Mouse (Mus musculus) embryonic facial prominence, embryonic 10.5 days (tissue): Measurements from ENCODE around the gene Castor2. TPM values are rescaled to one million over a fixed set of nuclear protein-coding genes. Genes with fewer than 3 reads are reported as not detected.

ENCODE experiments used
- DNase-seq: peaks from one replicate; pipeline ENCODE4 v3.0.0-alpha.2; 2017; ENCODE audit warnings: low spot score
- H3K27ac ChIP-seq: fragments of 300-500 bp; sonication (generic); replicated peaks from 2 replicates; pipeline ENCODE4 v1.5.1; 2016; ENCODE audit warnings: mild to moderate bottlenecking
- H3K27me3 ChIP-seq: fragments of 300-500 bp; sonication (generic); replicated peaks from 2 replicates; pipeline ENCODE4 v1.6.1; 2016; ENCODE audit warnings: low read depth, mild to moderate bottlenecking; ENCODE audit not compliant: poor library complexity, severe bottlenecking
- H3K36me3 ChIP-seq: fragments of 300-500 bp; sonication (generic); replicated peaks from 2 replicates; pipeline ENCODE4 v1.6.1; 2016; ENCODE audit warnings: mild to moderate bottlenecking, moderate library complexity
- H3K4me1 ChIP-seq: fragments of 300-500 bp; sonication (generic); 2 replicates; pipeline ENCODE4 v1.6.1; 2016
- H3K4me3 ChIP-seq: fragments of 300-500 bp; sonication (generic); 2 replicates; pipeline ENCODE4 v1.5.1; 2016; ENCODE audit warnings: mild to moderate bottlenecking, moderate library complexity
- H3K9me3 ChIP-seq: fragments of 300-500 bp; sonication (generic); 2 replicates; pipeline ENCODE4 v1.6.1; 2016; ENCODE audit warnings: mild to moderate bottlenecking
- WGBS: fragments of 180-500 bp; shearing (Covaris S2); methylation state at CpG from one replicate; pipeline ENCODE4 v1.1.7; 2016; 5-methylcytosine and 5-hydroxymethylcytosine counted together
- polyA plus RNA-seq: library from polyadenylated mRNA; unstranded; fragments of >200 nt; fragmentation: Nextera tagmentation; extraction: Ambion mirVana; gene quantifications from 2 replicates; pipeline ENCODE4 v1.2.1, GENCODE M21; 2016

Castor2 gene
- polyA plus RNA-seq, 1 experiment from 2014 or later: 8.9 TPM

GRCm38 (mm10) chr5:134080685-134081548 is 18.6 kb upstream of the Castor2 start:
- Histone ChIP-seq H3K27me3 (no peaks in the 10 kb centered on the region; the same call in 1 of the 2 replicates), H3K4me1 (peaks cover 12% of the 10 kb centered on the region), H3K27ac (no peak overlapping the region), H3K9me3 (0 out of 2 replicates have a peak, but pooled peaks cover 9% of the 10 kb centered on the region), H3K4me3 (no peak overlapping the region), H3K36me3 (no peaks in the 10 kb centered on the region)
- WGBS: 43% methylated on average over 18 of the region's 18 CpGs
- peak; percentile 34 for DNase-seq

- WGBS: 71% methylated on average over 4 of the region's 4 CpGs
- no peak overlapping the region for H3K27ac ChIP-seq
- H3K4me3 ChIP-seq: no peak overlapping the region
- no peaks in the 10 kb centered on the region for H3K36me3 ChIP-seq
- DNase-seq: no peak
- H3K4me1 ChIP-seq: peaks cover 12% of the 10 kb centered on the region
- no peaks in the 10 kb centered on the region for H3K9me3 ChIP-seq
- no peaks in the 10 kb centered on the region; the same call in 1 of the 2 replicates for H3K27me3 ChIP-seq
Observed at GRCm38 (mm10) chr5:134085227-134085626, 14.3 kb upstream of the Castor2 start.

GRCm38 (mm10) chr5:134085887-134086639 is 13.4 kb upstream of the Castor2 start:
- Histone ChIP-seq H3K9me3 (no peaks in the 10 kb centered on the region), H3K4me1 (peaks cover 4% of the 10 kb centered on the region), H3K27me3 (no peaks in the 10 kb centered on the region; the same call in 1 of the 2 replicates), H3K27ac (no peak overlapping the region), H3K36me3 (no peaks in the 10 kb centered on the region), H3K4me3 (no peak overlapping the region)
- WGBS: 78% methylated on average over 3 of the region's 3 CpGs
- DNase-seq: no peak

DNA sequence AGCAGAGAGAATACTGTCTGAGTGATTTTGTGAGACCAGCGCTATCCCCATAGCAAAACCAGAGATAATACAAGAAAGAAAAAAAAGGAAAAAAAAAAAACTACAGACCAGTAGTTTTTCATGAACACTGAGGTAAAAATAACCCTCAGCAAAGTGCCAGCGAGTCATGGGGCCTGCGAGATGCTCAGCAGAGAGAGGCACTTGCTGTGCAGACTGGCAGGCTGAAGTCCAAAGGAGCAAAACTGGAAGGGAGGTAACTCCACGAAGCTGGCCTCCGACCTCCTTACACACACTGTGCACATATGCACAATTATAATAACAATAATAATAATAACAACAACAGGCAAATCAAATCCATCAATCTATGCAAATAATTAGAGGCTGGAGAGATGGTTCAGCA is 12.3 kb upstream of the Castor2 start:
- 87% methylated on average over 5 of the region's 5 CpGs for WGBS
- DNase-seq: no peak
- no peaks in the 10 kb centered on the region for H3K4me1 ChIP-seq

DNA sequence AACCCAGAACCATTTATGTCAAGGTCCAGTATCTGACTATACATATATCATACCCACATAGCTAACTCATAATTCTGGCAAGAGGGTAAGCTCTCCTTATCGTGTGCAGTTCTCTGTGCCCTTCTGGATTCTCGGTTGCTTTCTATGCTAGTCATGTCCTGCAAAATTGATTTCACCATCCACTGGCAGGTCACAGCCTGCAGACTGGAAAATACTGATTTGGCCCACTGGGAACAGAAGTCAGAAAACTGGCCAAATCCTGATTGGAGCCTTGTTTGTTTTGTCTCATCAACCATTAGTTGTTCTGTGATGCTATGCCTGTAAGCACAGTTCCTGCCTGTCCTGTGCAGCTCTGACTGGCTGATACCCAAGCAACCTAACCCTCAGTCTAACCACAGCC is 3.7 kb upstream of the Castor2 start:
- Histone ChIP-seq H3K4me1 (peaks cover 23% of the 10 kb centered on the region), H3K27ac (no peak overlapping the region), H3K4me3 (no peak overlapping the region), H3K36me3 (no peaks in the 10 kb centered on the region), H3K9me3 (peaks cover 7% of the 10 kb centered on the region; the same call in 1 of the 2 replicates), H3K27me3 (no peaks in the 10 kb centered on the region; the same call in 1 of the 2 replicates)
- DNase-seq: no peak
- 85% methylated on average over 2 of the region's 2 CpGs for WGBS

More for the DNA sequence above, 12.3 kb upstream of the Castor2 start:
- Histone ChIP-seq H3K27me3 (no peaks in the 10 kb centered on the region), H3K9me3 (peaks cover 7% of the 10 kb centered on the region; the same call in 1 of the 2 replicates), H3K27ac (no peak overlapping the region), H3K36me3 (no peaks in the 10 kb centered on the region), H3K4me3 (no peak overlapping the region)

DNA sequence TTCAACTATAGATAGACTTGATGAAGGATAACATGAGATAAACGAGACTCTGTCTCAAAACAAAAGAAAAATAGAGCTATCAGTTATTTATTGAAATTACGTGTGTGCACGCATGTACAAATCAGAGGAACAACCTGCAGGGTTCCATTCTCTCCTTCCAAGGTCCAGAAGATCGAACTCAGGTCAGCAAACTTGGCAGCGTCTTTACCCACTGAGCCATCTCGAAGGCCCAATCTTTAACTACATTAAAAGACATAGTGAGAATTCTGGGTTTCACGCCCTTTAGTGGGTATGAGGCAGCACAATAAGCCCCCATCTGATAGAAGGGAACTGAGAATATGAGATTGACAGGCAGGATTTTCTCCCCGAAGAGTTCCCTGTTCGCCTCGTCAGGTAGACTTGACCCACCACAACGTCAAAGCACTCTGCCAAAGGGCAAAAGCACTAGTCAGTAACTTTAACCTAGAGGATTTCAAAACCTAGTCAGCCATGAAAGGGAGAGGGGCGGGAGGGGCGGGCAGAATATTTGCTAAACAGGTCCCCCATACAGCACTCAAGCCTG is 1.1 kb upstream of the Castor2 start:
- Histone ChIP-seq H3K36me3 (no peaks in the 10 kb centered on the region), H3K27me3 (no peaks in the 10 kb centered on the region; the same call in 1 of the 2 replicates), H3K4me3 (peak overlapping the region; percentile 85), H3K27ac (peak overlapping the region; percentile 90), H3K9me3 (no peaks in the 10 kb centered on the region), H3K4me1 (peaks cover 47% of the 10 kb centered on the region)
- WGBS: 46% methylated on average over 13 of the region's 13 CpGs
- DNase-seq: no peak

DNA sequence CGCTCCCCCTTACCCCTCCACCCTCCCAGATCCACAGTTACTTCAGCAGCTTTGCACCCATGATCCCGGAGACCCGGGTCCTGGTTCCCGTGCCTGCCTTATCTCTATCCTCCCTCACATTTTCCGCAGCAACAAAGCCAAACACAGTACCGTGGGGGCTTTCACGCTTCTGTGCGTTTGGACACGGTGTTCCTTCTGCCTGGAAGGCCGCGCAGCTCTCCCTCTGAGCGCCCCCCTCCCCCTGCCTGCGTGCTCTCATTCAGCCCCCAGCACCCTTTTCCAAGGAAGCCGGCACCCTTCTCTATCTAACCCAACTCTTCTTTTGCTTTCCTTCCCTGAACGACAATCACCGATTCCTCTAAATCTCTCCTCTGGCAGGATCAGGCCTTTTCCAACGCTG is 535 bp upstream of the Castor2 start:
- peaks cover 47% of the 10 kb centered on the region for H3K4me1 ChIP-seq
- peak overlapping the region; percentile 90 for H3K27ac ChIP-seq
- H3K4me3 ChIP-seq: peak overlapping the region; percentile 85
- H3K9me3 ChIP-seq: no peaks in the 10 kb centered on the region
- DNase-seq: peak; percentile 53
- H3K27me3 ChIP-seq: no peaks in the 10 kb centered on the region; the same call in 1 of the 2 replicates
- H3K36me3 ChIP-seq: no peaks in the 10 kb centered on the region
- under 1% methylated on average over 17 of the region's 17 CpGs for WGBS

DNA sequence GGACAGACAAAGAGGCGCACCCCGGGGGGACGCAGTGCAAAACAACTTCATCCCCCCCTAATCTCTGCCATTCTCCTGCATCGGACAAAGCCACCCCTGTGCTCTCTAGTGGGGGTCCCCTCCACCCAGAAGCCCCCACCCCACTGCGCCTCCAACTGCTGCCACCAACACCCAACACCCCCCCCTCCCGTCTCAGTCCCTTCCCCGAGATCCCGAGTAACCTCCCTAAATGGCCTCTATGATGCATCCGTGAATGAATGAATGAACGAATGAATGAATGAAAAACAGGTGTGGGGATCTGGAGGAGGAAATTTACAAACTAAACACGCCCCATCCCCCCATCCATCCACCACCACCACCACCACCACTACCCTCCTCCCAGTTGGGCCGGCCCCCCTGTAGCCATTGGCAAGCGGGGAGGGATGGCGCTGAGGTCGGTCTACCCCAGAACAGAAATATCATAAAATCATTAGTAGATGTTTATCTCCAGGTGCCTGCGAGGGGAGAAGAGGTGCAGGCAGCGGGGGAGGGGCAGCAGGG is 791 bp downstream of the Castor2 start:
- peaks cover 47% of the 10 kb centered on the region for H3K4me1 ChIP-seq
- peak; percentile 47 for DNase-seq
- 4% methylated on average over 17 of the region's 17 CpGs for WGBS
- peak overlapping the region; percentile 85 for H3K4me3 ChIP-seq
- H3K27me3 ChIP-seq: no peaks in the 10 kb centered on the region; the same call in 1 of the 2 replicates
- peaks cover under 1% of the 10 kb centered on the region; the same call in 1 of the 2 replicates for H3K36me3 ChIP-seq
- H3K27ac ChIP-seq: peak overlapping the region; percentile 90
- H3K9me3 ChIP-seq: no peaks in the 10 kb centered on the region

DNA sequence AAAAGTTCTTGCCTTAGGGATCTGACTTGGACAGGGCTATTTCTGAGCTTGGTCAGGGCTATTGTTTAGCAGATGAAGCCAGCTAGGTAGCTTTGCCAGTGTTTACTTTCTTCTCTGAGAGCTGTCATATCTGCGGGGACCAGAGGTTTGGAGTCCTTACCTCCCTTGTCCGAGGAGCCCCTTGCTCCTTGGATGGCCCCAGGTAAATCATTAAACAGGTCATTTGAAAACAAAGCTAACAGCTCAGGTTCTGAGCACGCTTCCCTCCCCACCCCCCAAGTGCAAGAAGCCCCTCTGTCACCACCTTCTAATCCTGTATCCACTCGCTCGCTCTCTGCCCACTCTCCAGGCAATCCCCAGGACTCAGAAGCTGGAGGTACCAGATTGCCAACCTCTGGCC is 1.8 kb downstream of the Castor2 start:
- peaks cover 47% of the 10 kb centered on the region for H3K4me1 ChIP-seq
- H3K9me3 ChIP-seq: no peaks in the 10 kb centered on the region
- H3K27me3 ChIP-seq: no peaks in the 10 kb centered on the region; the same call in 1 of the 2 replicates
- DNase-seq: no peak
- H3K36me3 ChIP-seq: peaks cover 10% of the 10 kb centered on the region
- H3K27ac ChIP-seq: no peak overlapping the region
- WGBS: 58% methylated on average over 5 of the region's 5 CpGs
- H3K4me3 ChIP-seq: peak overlapping the region; percentile 85; the same call in 1 of the 2 replicates

GRCm38 (mm10) chr5:134101883-134102282 is 2.4 kb downstream of the Castor2 start:
- no peak overlapping the region for H3K4me3 ChIP-seq
- DNase-seq: no peak
- WGBS: 26% methylated on average over 5 of the region's 5 CpGs
- H3K27ac ChIP-seq: no peak overlapping the region
- peaks cover 12% of the 10 kb centered on the region for H3K36me3 ChIP-seq
- H3K9me3 ChIP-seq: no peaks in the 10 kb centered on the region
- H3K4me1 ChIP-seq: peaks cover 47% of the 10 kb centered on the region
- no peaks in the 10 kb centered on the region; the same call in 1 of the 2 replicates for H3K27me3 ChIP-seq

GRCm38 (mm10) chr5:134102720-134103119 is 3.2 kb downstream of the Castor2 start:
- 73% methylated on average over 6 of the region's 6 CpGs for WGBS
- Histone ChIP-seq H3K9me3 (no peaks in the 10 kb centered on the region), H3K4me3 (no peak overlapping the region), H3K27me3 (no peaks in the 10 kb centered on the region; the same call in 1 of the 2 replicates), H3K36me3 (peaks cover 13% of the 10 kb centered on the region), H3K4me1 (peaks cover 47% of the 10 kb centered on the region), H3K27ac (no peak overlapping the region)
- no peak for DNase-seq

- Histone ChIP-seq H3K36me3 (peaks cover 21% of the 10 kb centered on the region), H3K9me3 (no peaks in the 10 kb centered on the region), H3K27ac (no peak overlapping the region), H3K27me3 (no peaks in the 10 kb centered on the region), H3K4me3 (no peak overlapping the region), H3K4me1 (peaks cover 23% of the 10 kb centered on the region)
- 90% methylated on average over 8 of the region's 8 CpGs for WGBS
- DNase-seq: no peak
Observed at GRCm38 (mm10) chr5:134105829-134106228, 6.3 kb downstream of the Castor2 start.
